Mouse (Mus musculus): ENCODE measurements around the gene Olfm4. TPM values are rescaled to one million over a fixed set of nuclear protein-coding genes. Genes with fewer than 3 reads are reported as not detected.

Olfm4 gene
- 74.2 and 110 TPM in 2 replicates for polyA plus RNA-seq (2015; fragmentation: Nextera tagmentation; extraction: Ambion mirVana)

GRCm38 (mm10) chr14:79983781-79984180 is at the start of gene Olfm4:
Gene Olfm4 (plus strand): TSS chr14:79984081.

Other genes starting within 250 kb of the Olfm4 start
- 0.35 and 0.40 TPM in 2 replicates for gene Pcdh8, start 212.8 kb upstream of the Olfm4 start, polyA plus RNA-seq (2015; fragmentation: Nextera tagmentation; extraction: Ambion mirVana)